Mouse (Mus musculus) gastrocnemius, adult 2 months (tissue): ENCODE data around the gene Fam114a1. TPM values are rescaled to one million over a fixed set of nuclear protein-coding genes. Genes with fewer than 3 reads are reported as not detected.

ENCODE experiments used
- DNase-seq: peaks from one replicate; pipeline ENCODE4 v3.0.0; 2022
- H3K27ac ChIP-seq: fragments of 200-600 bp; 2 replicates; pipeline ENCODE4 v1.8.1; 2022; ENCODE audit warnings: mild to moderate bottlenecking
- H3K4me3 ChIP-seq: fragments of 200-600 bp; 2 replicates; pipeline ENCODE4 v1.8.1; 2022; ENCODE audit warnings: mild to moderate bottlenecking, moderate library complexity
- CTCF ChIP-seq: fragments of 200-600 bp; IDR thresholded peaks from 2 replicates; pipeline ENCODE4 v1.8.1; 2022; ENCODE audit warnings: antibody characterized with exemption, mild to moderate bottlenecking, moderate library complexity
- intact Hi-C: fragments of 180-260 bp; cut with DNase I; formaldehyde crosslinking; loops from one replicate; pipeline ENCODE4 v1.15.1; 2025
- total RNA-seq, 2 experiments: library from RNA; stranded (reverse); gene quantifications; 2 replicates each; pipeline ENCODE4 v1.2.3; 2021

Fam114a1 gene
- total RNA-seq, 2 experiments from 2014 or later = 7.6 to 14.1 TPM

DNA sequence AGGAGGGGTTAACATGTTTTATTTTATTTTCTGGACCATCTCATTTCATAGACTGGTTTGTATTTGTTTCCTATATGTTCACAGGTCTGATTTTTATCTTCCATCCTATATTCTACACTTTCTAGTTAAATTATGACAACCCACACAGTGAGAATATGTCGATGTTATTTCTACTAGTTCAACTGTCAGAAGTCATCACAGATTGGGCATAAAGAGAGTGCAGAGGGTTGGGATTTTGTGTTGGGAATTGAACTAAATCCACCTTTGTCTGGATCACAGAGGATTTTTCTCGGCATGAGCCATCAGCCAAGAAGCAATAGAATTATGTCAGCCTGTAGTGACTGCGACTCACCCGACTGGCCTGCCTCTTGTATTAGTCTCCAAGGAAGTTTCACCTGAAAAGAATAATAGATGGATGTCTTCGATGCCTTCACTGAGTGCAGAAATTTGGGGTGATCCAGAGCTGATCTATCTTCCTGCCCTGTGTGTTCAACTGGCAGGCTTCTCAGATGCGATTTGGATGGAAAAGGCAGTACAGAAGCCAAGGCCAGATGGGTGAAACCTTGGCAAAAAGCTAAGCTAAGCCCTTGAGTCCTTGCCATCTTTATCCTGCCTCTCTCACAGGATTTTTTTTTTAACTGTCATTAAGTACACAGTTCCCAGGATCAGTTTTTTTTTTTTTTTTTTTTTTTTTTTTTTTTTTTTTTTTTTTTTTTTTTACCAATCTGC is 75.9 kb downstream of the Fam114a1 start:
- intact Hi-C loops = no loop called here
- H3K4me3 ChIP-seq = no peak overlapping the region
- no peak overlapping the region for H3K27ac ChIP-seq
- no peak for TF ChIP-seq CTCF
- no peak for DNase-seq

DNA sequence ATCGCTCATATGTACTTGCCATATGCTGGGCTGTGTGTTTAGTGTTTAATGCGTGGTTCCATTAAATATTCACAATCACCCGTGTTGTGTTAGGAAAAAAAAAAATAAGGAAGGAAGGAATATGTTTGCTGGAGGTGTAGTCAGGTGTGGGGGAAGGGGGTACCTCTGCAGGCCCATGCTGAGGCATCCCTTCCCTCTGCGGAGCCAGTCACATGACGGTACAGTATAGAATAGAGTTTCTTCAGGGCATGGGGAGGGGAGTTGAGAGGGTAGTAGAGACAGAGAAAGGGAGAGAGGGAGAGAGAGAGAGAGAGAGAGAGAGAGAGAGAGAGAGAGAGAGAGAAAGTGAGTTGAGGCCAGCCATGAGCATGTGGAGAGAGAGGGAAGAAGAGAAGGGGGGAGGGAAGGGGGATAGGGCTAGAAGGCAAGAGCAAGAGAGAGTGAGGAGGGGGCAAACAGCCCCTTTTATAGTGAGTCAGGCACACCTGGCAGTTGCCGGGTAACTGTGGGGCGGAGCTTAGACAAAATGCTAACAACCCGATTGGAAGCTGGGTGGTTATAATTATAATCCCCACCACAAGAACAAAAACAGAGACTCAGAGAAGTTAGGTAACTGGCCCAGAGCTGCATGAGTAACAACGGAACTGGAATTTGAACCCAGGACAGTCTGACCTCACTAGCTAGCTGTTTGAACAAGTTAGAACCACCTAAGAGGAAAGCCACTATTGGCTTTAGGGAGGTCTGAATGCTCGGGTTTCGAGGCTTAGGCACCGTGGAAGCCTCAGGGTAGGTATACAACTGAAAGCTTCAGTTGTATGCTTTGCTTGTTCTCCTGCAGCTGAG is 76.8 kb downstream of the Fam114a1 start:
- intact Hi-C loops = no loop called here
- Histone ChIP-seq H3K4me3 (no peak overlapping the region), H3K27ac (no peak overlapping the region)
- no peak for DNase-seq
- TF ChIP-seq CTCF = no peak

GRCm38 (mm10) chr5:65047285-65047855 is 77.5 kb downstream of the Fam114a1 start:
- DNase-seq = no peak
- Histone ChIP-seq H3K4me3 (no peak overlapping the region), H3K27ac (no peak overlapping the region)
- TF ChIP-seq CTCF = no peak
- intact Hi-C loops = no loop called here

DNA sequence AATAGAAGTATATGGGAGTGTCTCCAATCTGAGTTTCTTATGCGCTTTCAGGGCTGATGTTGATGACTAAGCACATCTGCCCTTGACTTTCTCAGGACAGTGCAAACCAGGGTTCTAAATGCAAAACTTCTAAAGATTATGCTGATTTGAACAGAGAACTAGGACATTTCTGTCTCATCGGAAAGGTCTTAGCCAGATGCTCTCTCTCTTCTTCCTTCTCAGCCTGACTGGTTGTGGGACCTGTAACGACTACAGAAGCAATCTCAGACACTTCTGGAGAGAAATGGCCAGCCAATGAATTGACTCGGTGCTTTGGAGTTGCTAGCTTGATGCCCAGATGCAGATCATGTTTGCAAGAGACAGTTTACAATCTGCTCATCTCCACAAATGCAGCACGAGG is 80.0 kb downstream of the Fam114a1 start:
- DNase-seq = no peak
- no peak overlapping the region for H3K27ac ChIP-seq
- TF ChIP-seq CTCF = no peak
- no peak overlapping the region for H3K4me3 ChIP-seq
- intact Hi-C loops = no loop called here

DNA sequence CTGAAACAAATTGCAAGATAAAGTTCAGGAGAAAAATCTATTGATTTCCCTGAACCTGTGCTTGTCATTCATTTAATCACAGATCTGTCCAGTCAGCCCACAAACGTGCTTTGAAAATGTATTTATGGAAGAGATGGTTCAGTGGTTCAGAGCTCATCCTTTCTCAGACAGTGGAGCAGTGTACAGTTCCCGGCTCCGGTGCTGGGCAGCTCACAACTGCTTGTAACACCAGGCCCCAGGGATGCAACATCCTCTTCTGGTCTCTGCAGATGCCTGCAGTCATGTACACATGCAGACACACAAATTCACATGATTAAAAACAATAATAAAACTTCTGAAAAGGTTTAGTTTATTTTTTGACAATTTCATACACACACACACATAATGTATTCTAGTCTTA is 81.6 kb downstream of the Fam114a1 start:
- no peak for DNase-seq
- intact Hi-C loops = no loop called here

GRCm38 (mm10) chr5:65057596-65057995 is 87.7 kb downstream of the Fam114a1 start:
- Histone ChIP-seq H3K27ac (no peak overlapping the region), H3K4me3 (no peak overlapping the region)
- TF ChIP-seq CTCF = no peak
- intact Hi-C loops = no loop called here
- DNase-seq = no peak

More for the DNA sequence above, 81.6 kb downstream of the Fam114a1 start:
- no peak for TF ChIP-seq CTCF
- no peak overlapping the region for H3K4me3 ChIP-seq
- no peak overlapping the region for H3K27ac ChIP-seq

DNA sequence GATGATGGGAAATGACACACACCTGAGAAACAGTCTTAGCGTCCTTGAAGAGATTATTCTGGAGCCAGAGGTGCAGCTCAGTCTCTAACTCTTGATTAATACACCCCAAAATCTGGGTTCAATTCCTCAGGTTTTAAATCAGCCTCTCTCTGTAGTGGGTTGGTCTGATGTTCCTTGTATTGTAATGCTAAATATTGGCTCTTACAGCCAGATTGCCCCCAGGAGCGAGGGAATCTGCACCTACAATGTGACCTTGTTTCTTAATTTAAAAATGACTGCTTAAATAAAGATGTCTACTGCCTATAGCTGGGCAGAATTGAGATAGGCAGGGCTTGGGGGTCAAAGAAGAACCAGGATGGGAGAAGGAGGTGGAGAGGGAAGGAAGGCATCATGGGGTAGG is 89.9 kb downstream of the Fam114a1 start:
- DNase-seq = no peak
- TF ChIP-seq CTCF = no peak

DNA sequence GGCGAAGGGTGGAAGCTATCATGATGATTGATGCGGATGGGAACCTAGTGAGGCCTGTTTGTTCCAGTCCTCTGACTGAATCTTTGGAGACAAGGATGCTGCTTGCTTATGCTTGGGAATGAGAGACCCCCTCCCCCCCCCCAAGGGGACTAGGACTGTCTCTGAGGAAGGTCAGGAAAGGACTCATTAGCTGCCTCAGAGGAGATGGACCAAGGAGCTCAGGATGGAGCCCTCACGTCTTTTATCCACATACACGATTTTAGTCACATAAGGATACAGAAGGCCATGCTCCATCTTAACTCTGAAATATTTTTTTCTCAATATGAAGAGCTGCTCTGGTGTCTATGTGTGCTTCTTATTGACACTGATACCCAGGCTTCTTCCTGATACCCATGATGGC is 92.4 kb downstream of the Fam114a1 start:
- Histone ChIP-seq H3K27ac (no peak overlapping the region), H3K4me3 (no peak overlapping the region)
- intact Hi-C loops = no loop called here
- no peak for TF ChIP-seq CTCF
- no peak for DNase-seq

More for the DNA sequence above, 89.9 kb downstream of the Fam114a1 start:
- intact Hi-C loops = no loop called here
- Histone ChIP-seq H3K4me3 (no peak overlapping the region), H3K27ac (no peak overlapping the region)

DNA sequence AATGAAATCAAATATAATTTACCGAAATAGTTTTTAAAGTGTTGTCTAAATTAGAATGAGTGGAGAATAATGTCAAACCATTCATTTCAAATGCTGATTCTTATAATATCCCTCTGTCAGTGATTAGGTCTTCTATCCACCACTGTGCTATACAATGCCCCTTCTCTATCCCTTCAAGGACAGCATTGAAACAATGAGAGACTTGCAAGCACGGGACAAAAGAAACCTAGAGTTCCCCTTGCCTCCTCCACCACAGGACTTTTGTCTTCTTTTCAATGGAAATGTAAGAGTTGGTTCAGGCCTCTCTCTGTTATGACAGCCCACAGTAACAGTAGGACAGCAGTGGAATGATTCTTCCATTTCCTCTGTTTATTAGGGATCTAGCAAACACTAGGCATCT is 93.4 kb downstream of the Fam114a1 start:
- DNase-seq = no peak
- no peak for TF ChIP-seq CTCF
- H3K4me3 ChIP-seq = no peak overlapping the region

DNA sequence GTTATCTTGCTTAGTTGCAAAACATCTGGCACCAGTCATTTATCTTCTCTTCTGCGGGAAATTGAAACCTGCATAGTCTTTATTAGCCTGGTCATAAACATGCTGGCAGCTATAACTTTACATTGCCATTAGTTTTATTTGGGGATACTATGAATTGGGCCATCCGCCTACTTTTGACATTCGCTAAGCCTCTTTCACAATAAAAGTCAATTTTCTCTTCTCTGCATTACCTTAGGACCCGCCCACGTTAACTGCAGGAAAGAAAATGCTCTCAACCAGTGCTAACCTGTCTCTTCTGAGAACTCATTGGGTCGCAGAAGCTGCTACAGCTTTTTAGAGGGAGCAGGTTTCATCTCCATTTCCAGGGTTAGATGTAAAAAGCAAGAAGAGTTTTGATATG is 98.3 kb downstream of the Fam114a1 start:
- intact Hi-C loops = no loop called here
- no peak for TF ChIP-seq CTCF
- no peak overlapping the region for H3K4me3 ChIP-seq
- DNase-seq = no peak
- H3K27ac ChIP-seq = no peak overlapping the region

More for the DNA sequence above, 93.4 kb downstream of the Fam114a1 start:
- intact Hi-C loops = no loop called here
- H3K27ac ChIP-seq = no peak overlapping the region

DNA sequence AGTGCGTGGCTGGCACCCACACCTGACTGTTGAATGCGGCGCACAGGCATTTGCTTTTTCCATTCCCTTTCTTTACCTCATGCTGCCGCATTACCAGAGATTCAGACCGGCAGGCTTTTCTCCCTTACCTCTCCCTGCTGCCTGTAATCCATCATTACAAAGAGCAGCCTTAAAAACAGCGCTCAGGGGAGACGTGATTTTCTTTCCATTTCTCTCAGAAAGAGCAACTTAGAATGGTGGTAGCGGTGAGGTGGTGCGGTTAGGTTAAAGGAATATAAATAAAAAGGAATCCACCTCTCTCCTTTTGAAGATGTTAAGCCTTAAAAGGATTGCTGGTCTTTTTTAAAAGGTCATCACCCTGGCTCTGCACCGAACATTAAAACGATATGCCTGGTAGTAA is 100.0 kb downstream of the Fam114a1 start:
- no peak for DNase-seq
- Histone ChIP-seq H3K4me3 (no peak overlapping the region), H3K27ac (no peak overlapping the region)
- no peak for TF ChIP-seq CTCF
- intact Hi-C loops = no loop called here

DNA sequence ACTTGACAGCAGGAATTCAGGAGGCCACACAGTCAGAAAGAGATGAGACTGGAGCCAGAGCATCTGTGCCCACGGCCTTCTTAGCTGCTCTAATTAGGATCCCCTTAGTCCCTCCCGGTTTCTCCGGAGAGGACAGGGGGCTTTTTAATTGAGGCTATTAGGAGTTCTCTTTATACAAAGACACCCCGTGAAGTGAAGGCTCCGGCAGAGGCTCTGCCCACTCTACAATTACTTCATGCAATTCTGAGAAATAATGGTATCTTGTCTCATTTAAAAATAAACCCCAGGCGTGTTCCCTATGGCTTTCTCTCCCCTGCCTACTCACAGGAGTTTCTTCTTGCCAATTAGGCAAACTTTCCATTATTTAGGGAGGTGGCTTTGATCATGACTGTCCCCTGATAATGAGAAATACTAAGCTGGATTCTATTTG is 101.8 kb downstream of the Fam114a1 start:
- intact Hi-C loops = no loop called here
- no peak for DNase-seq

GRCm38 (mm10) chr5:65073247-65073646 is 103.4 kb downstream of the Fam114a1 start:
- H3K27ac ChIP-seq = no peak overlapping the region
- no peak overlapping the region for H3K4me3 ChIP-seq
- DNase-seq = no peak
- no peak for TF ChIP-seq CTCF
- intact Hi-C loops = no loop called here

More for the DNA sequence above, 101.8 kb downstream of the Fam114a1 start:
- H3K4me3 ChIP-seq = no peak overlapping the region
- no peak overlapping the region for H3K27ac ChIP-seq
- no peak for TF ChIP-seq CTCF
